Mouse (Mus musculus) kidney, adult 2 months (tissue): Measurements from ENCODE around the gene Syt8.

Experiments
- CTCF ChIP-seq: fragments of 200-500 bp; conservative IDR thresholded peaks from 2 replicates; pipeline ENCODE4 v1.5.1; 2011; ENCODE audit warnings: low read depth, mild to moderate bottlenecking, control low read depth, low read length, moderate library complexity, mixed read lengths; ENCODE audit not compliant: insufficient read depth, insufficient read length
- POLR2A ChIP-seq: fragments of 200-500 bp; IDR thresholded peaks from one replicate; pipeline ENCODE4 v1.6.1; 2011; ENCODE audit warnings: low read depth, low read length, control low read depth

DNA sequence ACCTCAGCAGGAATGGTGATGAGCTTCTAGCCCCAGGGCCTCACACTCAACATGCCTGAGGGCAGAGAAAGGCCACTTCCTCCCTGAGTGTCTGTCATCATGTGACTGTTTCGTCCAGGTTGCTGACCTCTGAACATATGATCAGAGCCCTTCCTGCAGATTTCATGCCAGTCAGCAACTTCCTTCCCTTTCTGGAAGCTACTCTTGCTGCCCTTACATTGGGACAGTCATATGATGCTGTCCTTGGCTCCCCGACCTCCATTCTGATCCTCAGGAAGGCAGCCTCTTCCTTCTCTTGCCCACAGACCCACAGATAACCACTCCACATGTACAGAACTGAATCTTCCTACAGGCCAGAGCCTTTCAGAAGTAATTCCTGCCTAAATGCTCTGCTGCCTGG is 36.6 kb upstream of the Syt8 start:
- no peak for TF ChIP-seq CTCF
- TF ChIP-seq POLR2A: no peak
